Mouse (Mus musculus) MEL (cell line): ENCODE results near the gene Rps15. TPM values are rescaled to one million over a fixed set of nuclear protein-coding genes. Genes with fewer than 3 reads are reported as not detected.

Source experiments
- DNase-seq: peaks from one replicate; pipeline ENCODE4 v3.0.0; 2011; ENCODE audit warnings: low read depth, low spot score
- H3K27ac ChIP-seq: 2 replicates; pipeline ENCODE4 v1.5.1; 2012; ENCODE audit warnings: low read depth, mild to moderate bottlenecking, control low read depth, low read length, moderate library complexity; ENCODE audit not compliant: control insufficient read depth
- H3K27me3 ChIP-seq, 2 experiments: fragments of 150-350 bp in 1 of 2; sonication (generic) in 1 of 2; 2 replicates each; pipeline ENCODE4 v1.6.1; 2012; ENCODE audit warnings: low read length in 2 of 2, mild to moderate bottlenecking in 2 of 2, improper control_type of control experiment in 1 of 2, moderate library complexity in 1 of 2; ENCODE audit not compliant: insufficient read depth in 2 of 2, control insufficient read depth in 1 of 2
- H3K36me3 ChIP-seq, 2 experiments: 2 replicates each; pipeline ENCODE4 v1.6.1; 2012 to 2014; ENCODE audit warnings: low read length in 2 of 2, improper control_type of control experiment in 1 of 2, inconsistent platforms in 1 of 2, mild to moderate bottlenecking in 1 of 2; ENCODE audit not compliant: insufficient read depth in 2 of 2, control insufficient read depth in 1 of 2
- H3K4me1 ChIP-seq, 2 experiments: fragments of 150-350 bp in 1 of 2; sonication (generic) in 1 of 2; 2 replicates each; pipeline ENCODE4 v1.6.1; 2012; ENCODE audit warnings: low read length in 2 of 2, improper control_type of control experiment in 1 of 2, mild to moderate bottlenecking in 1 of 2; ENCODE audit not compliant: insufficient read depth in 2 of 2, control insufficient read depth in 1 of 2
- H3K4me3 ChIP-seq, 2 experiments: fragments of 150-350 bp in 1 of 2; sonication (generic) in 1 of 2; 2 replicates each; pipeline ENCODE4 v1.5.1; 2012; ENCODE audit warnings: low read depth in 2 of 2, low read length in 2 of 2, mild to moderate bottlenecking in 2 of 2, moderate library complexity in 2 of 2, control low read depth in 1 of 2, improper control_type of control experiment in 1 of 2; ENCODE audit not compliant: control insufficient read depth in 1 of 2, insufficient read depth in 1 of 2
- H3K79me2 ChIP-seq: 2 replicates; pipeline ENCODE4 v1.6.1; 2012; ENCODE audit warnings: mild to moderate bottlenecking, low read length, moderate library complexity; ENCODE audit not compliant: control insufficient read depth, poor library complexity, insufficient read depth
- H3K9ac ChIP-seq: 2 replicates; pipeline ENCODE4 v1.6.1; 2012; ENCODE audit warnings: low read depth, mild to moderate bottlenecking, control low read depth, low read length, moderate library complexity; ENCODE audit not compliant: control insufficient read depth, poor library complexity, severe bottlenecking
- H3K9me3 ChIP-seq: fragments of 150-350 bp; sonication (generic); replicated peaks from 2 replicates; pipeline ENCODE4 v1.6.1; 2012; ENCODE audit warnings: mild to moderate bottlenecking, low read length, improper control_type of control experiment, moderate library complexity; ENCODE audit not compliant: insufficient read depth
- CHD1 ChIP-seq: IDR thresholded peaks from 2 replicates; pipeline ENCODE4 v1.6.1; 2012; ENCODE audit warnings: low read depth, mild to moderate bottlenecking, inconsistent platforms, low read length, improper control_type of control experiment
- CHD2 ChIP-seq: IDR thresholded peaks from 2 replicates; pipeline ENCODE4 v1.6.1; 2011; ENCODE audit warnings: low read length, improper control_type of control experiment
- CTCF ChIP-seq, 3 experiments: IDR thresholded peaks in 2 of 3; conservative IDR thresholded peaks in 1 of 3; 2 replicates each; pipeline ENCODE4 v1.5.1; 2011 to 2012; ENCODE audit warnings: low read length in 3 of 3, low read depth in 2 of 3, mild to moderate bottlenecking in 2 of 3, improper control_type of control experiment in 1 of 3, inconsistent platforms in 1 of 3, mixed read lengths in 1 of 3, moderate library complexity in 1 of 3; ENCODE audit not compliant: control insufficient read depth in 1 of 3, insufficient read depth in 1 of 3, poor library complexity in 1 of 3, severe bottlenecking in 1 of 3
- ELF1 ChIP-seq: IDR thresholded peaks from 2 replicates; pipeline ENCODE4 v1.6.1; 2014; ENCODE audit warnings: low read depth, mild to moderate bottlenecking, inconsistent platforms, low read length, improper control_type of control experiment, moderate library complexity
- ETS1 ChIP-seq: IDR thresholded peaks from 2 replicates; pipeline ENCODE4 v1.6.1; 2012; ENCODE audit warnings: low read depth, mild to moderate bottlenecking, inconsistent platforms, low read length, improper control_type of control experiment, moderate library complexity
- GABPA ChIP-seq: IDR thresholded peaks from 2 replicates; pipeline ENCODE4 v1.6.1; 2012; ENCODE audit warnings: low read depth, mild to moderate bottlenecking, inconsistent platforms, low read length, improper control_type of control experiment, moderate library complexity
- HCFC1 ChIP-seq: IDR thresholded peaks from 2 replicates; pipeline ENCODE4 v1.6.1; 2012; ENCODE audit warnings: low read depth, mild to moderate bottlenecking, inconsistent platforms, low read length, improper control_type of control experiment, moderate library complexity
- KAT2A ChIP-seq: conservative IDR thresholded peaks from 2 replicates; pipeline ENCODE4 v1.6.1; 2012; ENCODE audit warnings: low read depth, low read length, improper control_type of control experiment, inconsistent platforms
- NELFE ChIP-seq: IDR thresholded peaks from 2 replicates; pipeline ENCODE4 v1.6.1; 2011; ENCODE audit warnings: low read depth, low read length, improper control_type of control experiment
- POLR2A ChIP-seq, 2 experiments: IDR thresholded peaks; 2 replicates each; pipeline ENCODE4 v1.6.1; 2011 to 2012; ENCODE audit warnings: low read length in 2 of 2, mild to moderate bottlenecking in 2 of 2, control low read depth in 1 of 2, improper control_type of control experiment in 1 of 2, low read depth in 1 of 2, moderate library complexity in 1 of 2; ENCODE audit not compliant: control insufficient read depth in 1 of 2, insufficient read depth in 1 of 2, poor library complexity in 1 of 2
- POLR2AphosphoS2 ChIP-seq: IDR thresholded peaks from 2 replicates; pipeline ENCODE4 v1.6.1; 2011; ENCODE audit warnings: low read length, improper control_type of control experiment
- POLR2AphosphoS5 ChIP-seq: IDR thresholded peaks from 2 replicates; pipeline ENCODE4 v1.6.1; 2012; ENCODE audit warnings: low read depth, borderline replicate concordance, mild to moderate bottlenecking, inconsistent platforms, low read length, moderate library complexity, mixed read lengths
- RAD21 ChIP-seq: IDR thresholded peaks from 2 replicates; pipeline ENCODE4 v1.6.1; 2011; ENCODE audit warnings: mild to moderate bottlenecking, low read depth, low read length, improper control_type of control experiment
- SIN3A ChIP-seq: IDR thresholded peaks from 2 replicates; pipeline ENCODE4 v1.6.1; 2012; ENCODE audit warnings: low read length, improper control_type of control experiment, inconsistent platforms
- TAL1 ChIP-seq: IDR thresholded peaks from 2 replicates; pipeline ENCODE4 v1.6.1; 2012; ENCODE audit warnings: mild to moderate bottlenecking, inconsistent platforms, low read length, moderate library complexity, mixed read lengths
- USF1 ChIP-seq: IDR thresholded peaks from 2 replicates; pipeline ENCODE4 v1.6.1; 2014; ENCODE audit warnings: low read depth, mild to moderate bottlenecking, inconsistent platforms, low read length, improper control_type of control experiment, moderate library complexity
- USF2 ChIP-seq, 2 experiments: IDR thresholded peaks; 2 replicates each; pipeline ENCODE4 v1.6.1; 2011 to 2012; ENCODE audit warnings: improper control_type of control experiment in 2 of 2, low read length in 2 of 2, borderline replicate concordance in 1 of 2, inconsistent platforms in 1 of 2, low read depth in 1 of 2, mild to moderate bottlenecking in 1 of 2; ENCODE audit not compliant: insufficient read depth in 1 of 2
- ZKSCAN1 ChIP-seq: IDR thresholded peaks from 2 replicates; pipeline ENCODE4 v1.6.1; 2012; ENCODE audit warnings: low read depth, mild to moderate bottlenecking, inconsistent platforms, low read length, improper control_type of control experiment, moderate library complexity
- ZMIZ1 ChIP-seq: IDR thresholded peaks from 2 replicates; pipeline ENCODE4 v1.6.1; 2012; ENCODE audit warnings: low read depth, mild to moderate bottlenecking, inconsistent platforms, low read length, improper control_type of control experiment, moderate library complexity
- polyA plus RNA-seq, 2 experiments: library from polyadenylated mRNA; stranded (reverse) in 1 of 2; unstranded in 1 of 2; fragments of >175 nt in 1 of 2; fragments of >200 nt in 1 of 2; gene quantifications; 2 replicates each; pipeline versions ENCODE4 v1.2.1 to v1.2.4; 2012; ENCODE audit warnings: low replicate concordance in 2 of 2, low read depth in 1 of 2; ENCODE audit not compliant: insufficient read length in 2 of 2, insufficient read depth in 1 of 2, missing spikeins in 1 of 2
- total RNA-seq: library from RNA; depleted of rRNA; stranded (reverse); fragments of 300-350 nt; gene quantifications from 2 replicates; pipeline ENCODE4 v1.2.3, GENCODE M21; 2012

Rps15 gene
- total and polyA plus RNA-seq, 3 experiments = 1,331 to 4,320 (median 3,905) TPM

DNA sequence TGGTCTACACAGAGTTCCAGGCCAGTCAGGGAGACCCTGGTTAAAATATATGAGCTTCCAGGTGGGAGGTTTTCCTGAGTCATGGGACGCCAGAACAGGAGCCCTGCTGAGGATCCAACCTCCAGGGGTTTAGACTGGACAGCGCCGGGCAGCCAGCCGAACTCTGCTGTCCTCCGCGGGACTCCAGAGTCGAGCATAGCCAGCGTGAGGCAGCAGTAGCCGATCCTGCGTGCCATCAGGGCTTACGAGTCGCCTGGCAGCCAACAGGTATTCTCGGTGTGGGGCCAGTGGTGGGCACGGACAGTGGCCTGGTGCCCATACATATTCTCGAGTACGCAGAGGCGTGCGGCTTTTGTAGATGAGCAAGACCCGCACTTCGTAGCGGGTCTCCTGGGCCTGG lies 48.8 kb downstream of the Rps15 start:
- peaks cover 0 to 12% of the 10 kb centered on the region in 2 experiments; a peak in 3 of 4 replicates for H3K36me3 ChIP-seq
- H3K9ac ChIP-seq = no peak overlapping the region
- no peak for TF ChIP-seq ZKSCAN1
- TF ChIP-seq ELF1 = no peak
- no peak for TF ChIP-seq HCFC1
- no peak for TF ChIP-seq ETS1
- TF ChIP-seq NELFE = no peak
- no peak for TF ChIP-seq CHD2
- TF ChIP-seq CTCF (IDR thresholded peaks at IDR 0.05 in 2 of 3, conservative IDR thresholded peaks at IDR 0.05 in 1 of 3; ENCODE audit: control insufficient read depth in 1 of 3, insufficient read depth in 1 of 3, low read depth in 2 of 3, low read length in 3 of 3, poor library complexity in 1 of 3, severe bottlenecking in 1 of 3) = no peak
- TF ChIP-seq USF2 (IDR thresholded peaks at IDR 0.05; ENCODE audit: borderline replicate concordance in 1 of 2, insufficient read depth in 1 of 2, low read depth in 1 of 2, low read length in 2 of 2) = no peak
- no peak for TF ChIP-seq RAD21
- TF ChIP-seq GABPA = no peak
- TF ChIP-seq SIN3A = no peak
- no peak for TF ChIP-seq KAT2A
- no peak for TF ChIP-seq USF1
- TF ChIP-seq ZMIZ1 = no peak
- no peak for TF ChIP-seq CHD1
- TF ChIP-seq TAL1 = no peak
- no peak for TF ChIP-seq POLR2AphosphoS2
- no peak for TF ChIP-seq POLR2AphosphoS5
- H3K4me3 ChIP-seq = no peak overlapping the region
- no peaks in the 10 kb centered on the region for H3K9me3 ChIP-seq
- no peak for DNase-seq
- no peak overlapping the region for H3K27ac ChIP-seq
- H3K4me1 ChIP-seq = peaks cover 8 to 22% of the 10 kb centered on the region in 2 experiments
- no peaks in the 10 kb centered on the region for H3K79me2 ChIP-seq
- H3K27me3 ChIP-seq = no peaks in the 10 kb centered on the region

DNA sequence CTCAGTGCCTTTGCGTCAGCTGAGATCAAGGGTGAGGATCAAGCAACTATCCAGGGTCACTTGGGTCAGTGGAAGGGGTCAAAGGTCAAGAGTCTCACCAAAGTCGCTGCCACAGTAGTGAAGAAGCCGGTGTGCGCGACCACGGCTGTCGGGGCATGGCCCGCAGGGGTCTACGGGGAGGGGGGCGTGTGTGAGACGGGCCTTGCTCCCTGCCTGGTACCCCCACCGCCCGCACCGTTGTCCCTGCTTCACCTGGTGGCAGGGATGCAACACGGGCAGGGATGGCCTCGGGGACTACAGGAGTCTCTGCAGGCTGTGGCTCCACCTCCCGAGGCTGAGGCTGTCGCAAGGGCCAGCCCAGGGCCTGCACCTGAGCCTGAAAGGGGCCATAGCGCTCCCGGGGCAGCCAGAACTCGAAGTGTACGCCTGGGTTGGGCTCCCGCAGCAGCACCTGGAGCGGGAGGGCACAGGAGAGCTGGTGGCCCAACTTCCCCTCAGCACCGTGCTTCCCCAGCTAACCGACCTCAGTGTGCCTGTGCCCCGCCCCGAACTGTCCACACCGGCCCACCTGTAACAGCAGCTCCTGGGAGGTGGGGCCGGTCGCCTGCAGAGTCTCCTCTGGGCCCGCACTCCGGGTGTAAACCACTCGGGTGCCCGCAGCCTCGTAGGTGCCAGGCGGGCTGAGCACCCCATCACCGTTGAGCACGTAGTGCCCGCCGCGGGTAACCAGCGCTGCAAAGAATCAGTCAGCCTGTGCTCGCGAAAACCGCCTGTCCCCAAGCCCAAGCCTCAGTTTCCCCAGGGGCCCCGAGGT lies 49.4 kb downstream of the Rps15 start:
- no peaks in the 10 kb centered on the region for H3K79me2 ChIP-seq
- peaks cover 8 to 22% of the 10 kb centered on the region in 2 experiments for H3K4me1 ChIP-seq
- TF ChIP-seq KAT2A = no peak
- no peak for TF ChIP-seq POLR2A (IDR thresholded peaks at IDR 0.05; ENCODE audit: control insufficient read depth in 1 of 2, insufficient read depth in 1 of 2, low read depth in 1 of 2, low read length in 2 of 2, poor library complexity in 1 of 2)
- no peak for TF ChIP-seq NELFE
- TF ChIP-seq, all 39 proteins: peak for 0
- Histone ChIP-seq H3K4me3 (no peak overlapping the region), H3K27ac (no peak overlapping the region), H3K9me3 (no peaks in the 10 kb centered on the region), H3K9ac (no peak overlapping the region), H3K27me3 (no peaks in the 10 kb centered on the region), H3K36me3 (peaks cover 0 to 12% of the 10 kb centered on the region in 2 experiments; a peak in 2 of 4 replicates)
- DNase-seq = no peak
